Mouse (Mus musculus): ENCODE measurements at regions not wholly inside any gene's neighbourhood (a gene's known extent, or its start where the extent isn't known, plus 50 kb on each side); places are given as distances from the start of the nearest gene placed in this dataset.

- TF ChIP-seq UBTF (IDR thresholded peaks at IDR 0.05; ENCODE audit: borderline replicate concordance, insufficient read depth, low read depth, low read length) = no peak
- TF ChIP-seq MXI1 (IDR thresholded peaks at IDR 0.05; ENCODE audit: low read depth, low read length) = no peak
- no peak for TF ChIP-seq SMC3 (IDR thresholded peaks at IDR 0.05; ENCODE audit: low read depth, low read length)
- no peak for TF ChIP-seq NELFE (IDR thresholded peaks at IDR 0.05; ENCODE audit: low read depth, low read length)
- TF ChIP-seq CTCF (IDR thresholded peaks at IDR 0.05 in 2 of 3, conservative IDR thresholded peaks at IDR 0.05 in 1 of 3; ENCODE audit: control insufficient read depth in 1 of 3, insufficient read depth in 1 of 3, low read depth in 2 of 3, low read length in 3 of 3, poor library complexity in 1 of 3, severe bottlenecking in 1 of 3) = no peak
- no peak for TF ChIP-seq E2F4 (IDR thresholded peaks at IDR 0.05; ENCODE audit: borderline replicate concordance, low read depth, low read length)
- no peak for TF ChIP-seq ZKSCAN1 (IDR thresholded peaks at IDR 0.05; ENCODE audit: low read depth, low read length)
- no peak for TF ChIP-seq TCF12 (IDR thresholded peaks at IDR 0.05; ENCODE audit: low read depth, low read length)
- no peak for TF ChIP-seq USF1 (IDR thresholded peaks at IDR 0.05; ENCODE audit: low read depth, low read length)
- no peak for TF ChIP-seq RAD21 (IDR thresholded peaks at IDR 0.05; ENCODE audit: low read depth, low read length)
- TF ChIP-seq TBP (IDR thresholded peaks at IDR 0.05; ENCODE audit: low read depth, low read length) = no peak
- no peak for TF ChIP-seq RCOR1 (IDR thresholded peaks at IDR 0.05; ENCODE audit: low read depth, low read length)
- no peak for TF ChIP-seq MAX (IDR thresholded peaks at IDR 0.05; ENCODE audit: low read length)
- TF ChIP-seq ZC3H11A (IDR thresholded peaks at IDR 0.05; ENCODE audit: low read depth, low read length) = no peak
- Histone ChIP-seq H3K27me3 (ENCODE audit: control insufficient read depth in 1 of 2, insufficient read depth in 2 of 2, low read length in 2 of 2) (no peaks in the 10 kb centered on the region; a peak in 1 of 4 replicates), H3K27ac (ENCODE audit: control insufficient read depth, low read depth, low read length) (no peak overlapping the region), H3K36me3 (ENCODE audit: control insufficient read depth in 1 of 2, insufficient read depth in 2 of 2, low read length in 2 of 2) (no peaks in the 10 kb centered on the region; a peak in 1 of 4 replicates), H3K9ac (ENCODE audit: control insufficient read depth, low read depth, low read length, poor library complexity, severe bottlenecking) (no peak overlapping the region), H3K4me3 (ENCODE audit: control insufficient read depth in 1 of 2, insufficient read depth in 1 of 2, low read depth in 2 of 2, low read length in 2 of 2) (no peak overlapping the region), H3K4me1 (ENCODE audit: control insufficient read depth in 1 of 2, insufficient read depth in 2 of 2, low read length in 2 of 2) (0 out of 4 replicates have a peak, but pooled peaks cover 0 to 2% of the 10 kb centered on the region in 2 experiments), H3K79me2 (ENCODE audit: control insufficient read depth, insufficient read depth, low read length, poor library complexity) (no peaks in the 10 kb centered on the region), H3K9me3 (replicated peaks; ENCODE audit: insufficient read depth, low read length) (no peaks in the 10 kb centered on the region)
- peak; percentile 49 for DNase-seq (ENCODE audit: low read depth, low spot score)
These were observed 187.3 kb downstream of the Car2 start for GRCm38 (mm10) chr3:15073405-15073804.

DNA sequence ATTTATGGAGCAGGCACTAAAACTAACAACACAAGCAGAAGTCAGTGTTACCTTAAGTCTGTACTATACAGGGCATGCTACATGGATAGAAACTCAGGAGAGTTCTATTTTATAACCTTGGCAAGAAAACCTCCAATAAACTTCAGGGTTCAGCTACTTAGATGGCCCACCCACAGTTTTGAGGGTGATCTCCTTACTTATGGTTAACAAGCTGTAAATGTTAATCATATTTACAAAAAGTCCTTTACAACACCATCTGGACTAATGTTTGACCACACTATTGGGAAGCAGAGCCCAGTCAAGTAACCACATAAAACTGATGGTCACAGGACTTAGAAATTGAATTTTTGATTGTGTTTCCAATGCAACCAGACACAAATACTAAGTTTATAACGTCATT lies 187.8 kb downstream of the Car2 start:
- no peak overlapping the region for H3K27ac ChIP-seq (ENCODE audit: control insufficient read depth, low read depth, low read length)
- H3K36me3 ChIP-seq (ENCODE audit: control insufficient read depth in 1 of 2, insufficient read depth in 2 of 2, low read length in 2 of 2) = no peaks in the 10 kb centered on the region; a peak in 1 of 4 replicates
- no peaks in the 10 kb centered on the region for H3K4me1 ChIP-seq (ENCODE audit: control insufficient read depth in 1 of 2, insufficient read depth in 2 of 2, low read length in 2 of 2)
- H3K79me2 ChIP-seq (ENCODE audit: control insufficient read depth, insufficient read depth, low read length, poor library complexity) = no peaks in the 10 kb centered on the region
- no peak overlapping the region for H3K9ac ChIP-seq (ENCODE audit: control insufficient read depth, low read depth, low read length, poor library complexity, severe bottlenecking)
- no peak overlapping the region for H3K4me3 ChIP-seq (ENCODE audit: control insufficient read depth in 1 of 2, insufficient read depth in 1 of 2, low read depth in 2 of 2, low read length in 2 of 2)
- TF ChIP-seq POLR2AphosphoS5 (IDR thresholded peaks at IDR 0.05; ENCODE audit: borderline replicate concordance, low read depth, low read length) (no peak), MAFK (IDR thresholded peaks at IDR 0.05; ENCODE audit: borderline replicate concordance, low read depth, low read length) (no peak), KAT2A (conservative IDR thresholded peaks at IDR 0.05; ENCODE audit: low read depth, low read length) (no peak), ELF1 (IDR thresholded peaks at IDR 0.05; ENCODE audit: low read depth, low read length) (no peak), EP300 (IDR thresholded peaks at IDR 0.05; ENCODE audit: low read depth in 1 of 2, low read length in 2 of 2) (no peak), CTCF (IDR thresholded peaks at IDR 0.05 in 2 of 3, conservative IDR thresholded peaks at IDR 0.05 in 1 of 3; ENCODE audit: control insufficient read depth in 1 of 3, insufficient read depth in 1 of 3, low read depth in 2 of 3, low read length in 3 of 3, poor library complexity in 1 of 3, severe bottlenecking in 1 of 3) (no peak), SMC3 (IDR thresholded peaks at IDR 0.05; ENCODE audit: low read depth, low read length) (no peak), NELFE (IDR thresholded peaks at IDR 0.05; ENCODE audit: low read depth, low read length) (no peak), ETS1 (IDR thresholded peaks at IDR 0.05; ENCODE audit: low read depth, low read length) (no peak), NRF1 (IDR thresholded peaks at IDR 0.05; ENCODE audit: insufficient read depth, low read depth, low read length, poor library complexity, severe bottlenecking) (no peak)
- no peaks in the 10 kb centered on the region for H3K9me3 ChIP-seq (replicated peaks; ENCODE audit: insufficient read depth, low read length)
- no peak for DNase-seq (ENCODE audit: low read depth, low spot score)
- H3K27me3 ChIP-seq (ENCODE audit: control insufficient read depth in 1 of 2, insufficient read depth in 2 of 2, low read length in 2 of 2) = no peaks in the 10 kb centered on the region; a peak in 1 of 4 replicates

Measured in MEL (cell line).